Mouse (Mus musculus): ENCODE data around the gene Fbln2.

Gene Fbln2

DNA sequence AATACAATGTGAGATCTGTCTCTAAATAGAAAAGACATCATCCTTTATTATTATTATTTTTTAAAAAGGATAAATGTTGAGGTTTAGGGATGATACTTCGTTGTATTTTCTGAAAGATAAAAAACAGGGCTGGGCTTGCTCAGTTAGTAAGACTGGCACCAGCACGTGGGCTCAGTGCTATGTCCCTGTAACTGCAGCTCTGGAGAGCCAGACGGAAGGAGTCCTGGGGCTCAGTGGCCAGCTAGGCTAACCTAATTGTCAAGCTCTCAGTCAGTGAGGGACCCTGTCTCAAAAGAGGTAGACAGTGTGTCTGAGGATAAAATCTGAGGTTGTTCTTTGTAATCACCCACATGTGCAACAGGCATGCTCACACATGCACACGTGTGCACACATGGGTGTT lies 19.3 kb downstream of the Fbln2 start:
- no peak for DNase-seq

DNA sequence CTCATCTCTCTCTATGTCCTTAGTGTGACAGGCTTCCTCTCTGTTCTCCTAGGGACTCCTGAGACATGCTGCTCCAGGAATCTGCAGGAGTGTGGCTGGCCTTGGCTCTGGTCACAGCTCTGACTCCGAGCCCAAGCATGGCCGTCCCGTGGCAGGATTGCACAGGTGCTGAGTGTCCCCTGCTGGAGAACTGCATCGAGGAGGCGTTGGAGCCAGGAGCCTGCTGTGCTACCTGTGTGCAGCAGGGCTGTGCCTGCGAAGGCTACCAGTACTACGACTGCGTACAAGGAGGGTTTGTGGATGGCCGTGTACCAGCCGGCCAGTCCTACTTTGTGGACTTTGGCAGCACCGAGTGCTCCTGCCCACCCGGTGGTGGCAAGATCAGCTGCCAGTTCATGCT lies 20.8 kb downstream of the Fbln2 start:
- no peak for DNase-seq

DNA sequence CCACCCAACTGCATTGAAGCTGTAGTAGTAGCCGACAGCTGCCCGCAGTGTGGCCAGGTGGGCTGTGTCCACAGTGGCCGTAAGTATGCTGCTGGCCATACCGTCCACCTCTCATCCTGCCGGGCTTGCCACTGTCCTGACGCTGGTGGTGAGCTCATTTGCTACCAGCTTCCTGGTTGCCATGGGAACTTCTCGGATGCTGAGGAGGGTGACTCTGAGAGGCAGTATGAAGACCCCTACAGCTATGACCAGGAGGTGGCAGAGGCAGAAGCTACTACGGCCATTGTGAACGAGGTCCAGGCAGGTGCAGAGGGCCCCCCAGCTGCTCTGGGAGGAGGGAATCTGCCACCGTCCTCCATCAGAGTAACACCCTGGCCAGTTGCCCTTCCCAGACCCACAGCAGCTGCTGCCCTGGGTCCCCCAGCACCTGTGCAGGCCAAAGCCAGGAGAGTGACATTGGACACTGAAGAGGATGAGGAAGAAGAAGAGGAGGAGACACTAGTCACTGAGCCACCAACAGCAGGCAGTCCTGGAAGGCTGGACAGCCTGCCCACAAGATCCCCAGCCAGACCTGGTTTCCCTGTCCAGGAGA lies 21.3 kb downstream of the Fbln2 start:
- DNase-seq: no peak

GRCm38 (mm10) chr6:91236006-91236405 lies 23.8 kb downstream of the Fbln2 start:
- no peak for DNase-seq

DNA sequence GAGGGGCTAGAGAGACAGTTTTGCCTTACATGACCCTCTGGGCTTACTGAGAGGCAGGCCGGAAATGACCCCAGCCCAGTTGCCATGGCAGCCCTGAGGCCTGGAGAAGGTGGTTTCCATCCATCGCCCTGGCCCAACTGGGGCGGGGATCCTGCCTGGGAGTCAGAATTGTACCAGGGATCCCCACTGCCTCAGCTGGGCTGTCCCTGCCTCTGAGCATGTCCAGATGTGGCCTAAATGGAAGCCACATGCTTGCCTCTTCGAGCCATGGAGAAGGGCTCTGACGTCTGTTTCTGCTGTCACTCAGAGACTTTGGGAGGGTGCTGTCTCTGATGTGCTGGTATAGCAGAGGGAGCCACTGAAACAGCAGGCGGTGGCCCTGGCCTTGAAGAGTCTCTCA lies 24.2 kb downstream of the Fbln2 start:
- no peak for DNase-seq

- no peak for DNase-seq
Observed at GRCm38 (mm10) chr6:91237273-91237672, 25.0 kb downstream of the Fbln2 start.

- peak; percentile 52 for DNase-seq
Observed at GRCm38 (mm10) chr6:91240537-91240936, 28.3 kb downstream of the Fbln2 start.

- no peak for DNase-seq
Observed at GRCm38 (mm10) chr6:91240964-91241363, 28.7 kb downstream of the Fbln2 start.

DNA sequence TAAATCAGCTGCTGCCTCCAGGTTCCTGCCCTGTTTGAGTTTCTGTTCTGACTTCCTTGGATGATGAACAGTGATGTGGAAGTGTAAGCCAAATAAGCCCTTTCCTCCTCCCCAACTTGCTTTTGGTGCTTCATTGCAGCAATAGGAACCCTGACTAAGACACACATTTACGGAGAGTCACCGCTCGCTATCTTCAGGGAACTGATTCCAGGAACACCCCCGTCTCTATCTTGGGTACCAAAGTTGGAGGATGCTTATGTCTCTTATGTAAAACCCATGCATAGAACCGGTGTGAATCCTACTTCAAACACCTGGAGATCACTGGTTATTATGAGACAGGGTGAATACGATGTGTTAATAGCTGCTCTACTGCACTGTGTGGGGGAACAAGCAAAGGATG lies 31.1 kb downstream of the Fbln2 start:
- DNase-seq: no peak

DNA sequence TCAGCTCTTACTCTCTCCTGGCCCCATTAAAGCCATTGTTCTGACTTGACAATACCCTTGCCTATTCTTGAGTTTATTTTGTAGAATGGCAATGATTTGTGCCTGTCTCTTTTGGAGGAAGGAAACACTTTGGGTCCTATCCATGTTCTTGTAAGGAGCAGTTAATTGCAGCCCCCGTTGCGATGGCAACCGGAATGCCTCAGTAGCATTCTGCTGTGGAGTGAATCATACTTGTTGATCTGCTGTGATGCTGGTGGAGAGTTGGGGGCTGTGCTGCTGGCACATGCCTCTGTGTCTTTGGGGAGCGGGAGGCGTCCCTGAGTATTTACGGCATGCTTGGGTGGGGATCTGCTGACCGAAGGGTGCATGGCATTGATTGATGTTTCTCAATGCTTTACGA lies 32.1 kb downstream of the Fbln2 start:
- DNase-seq: no peak

- DNase-seq: no peak
Observed at GRCm38 (mm10) chr6:91245331-91245730, 33.1 kb downstream of the Fbln2 start.

DNA sequence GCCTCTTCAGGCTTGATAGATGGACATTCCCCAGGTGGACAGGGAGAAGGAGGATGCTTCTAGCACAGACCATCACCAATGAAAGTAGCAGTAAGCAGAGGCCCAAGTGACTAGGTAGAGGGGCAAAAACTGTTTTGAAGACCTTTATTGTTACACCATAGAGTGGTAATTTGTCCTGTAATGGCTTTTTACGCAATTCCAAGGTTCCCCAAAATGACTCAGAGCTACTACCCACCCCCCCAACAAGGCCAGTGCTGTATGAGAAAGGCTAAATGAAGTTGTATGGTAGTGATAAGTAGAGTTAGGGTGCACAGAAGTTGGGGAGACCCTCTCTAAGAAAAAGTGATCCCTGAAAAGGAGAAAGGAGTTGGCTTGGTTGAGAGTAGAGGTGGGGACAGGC lies 35.1 kb downstream of the Fbln2 start:
- DNase-seq: no peak

- peak; percentile 49 for DNase-seq
Observed at GRCm38 (mm10) chr6:91248627-91249026, 36.4 kb downstream of the Fbln2 start.

- DNase-seq: no peak
Observed at GRCm38 (mm10) chr6:91249797-91250196, 37.5 kb downstream of the Fbln2 start.

DNA sequence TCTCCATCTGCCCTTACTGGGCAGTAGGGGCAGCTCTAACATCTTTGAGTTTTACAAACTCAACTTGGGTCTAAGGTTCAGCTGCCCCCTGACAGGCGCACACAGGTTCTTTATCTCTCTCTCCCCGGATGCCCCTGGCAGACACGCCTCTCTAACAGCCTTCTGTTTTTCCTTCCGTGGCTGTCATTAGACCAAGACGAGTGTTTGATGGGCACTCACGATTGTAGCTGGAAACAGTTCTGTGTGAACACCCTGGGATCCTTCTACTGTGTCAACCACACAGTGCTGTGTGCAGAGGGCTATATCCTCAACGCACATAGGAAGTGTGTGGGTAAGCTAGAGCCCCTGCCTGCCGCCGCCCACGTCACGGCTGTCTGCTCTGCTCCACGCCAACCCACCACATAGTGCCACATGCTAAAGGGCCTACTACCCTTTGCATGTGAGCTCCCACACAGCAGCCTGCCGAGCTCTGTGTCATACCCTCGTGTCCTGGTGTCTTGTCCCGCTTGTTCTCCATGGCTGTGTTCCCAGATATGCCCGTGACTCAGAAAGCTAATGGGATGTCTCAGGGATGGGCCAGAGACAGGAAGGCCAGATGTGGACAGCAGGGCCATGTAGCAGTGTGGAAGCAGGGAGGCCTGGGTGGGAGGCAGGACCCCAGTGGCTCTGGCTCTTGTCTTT lies 47.3 kb downstream of the Fbln2 start:
- no peak for DNase-seq

- DNase-seq: no peak
Observed at GRCm38 (mm10) chr6:91260347-91260986, 48.2 kb downstream of the Fbln2 start.

GRCm38 (mm10) chr6:91260987-91261367 lies 48.7 kb downstream of the Fbln2 start:
- DNase-seq: no peak

DNA sequence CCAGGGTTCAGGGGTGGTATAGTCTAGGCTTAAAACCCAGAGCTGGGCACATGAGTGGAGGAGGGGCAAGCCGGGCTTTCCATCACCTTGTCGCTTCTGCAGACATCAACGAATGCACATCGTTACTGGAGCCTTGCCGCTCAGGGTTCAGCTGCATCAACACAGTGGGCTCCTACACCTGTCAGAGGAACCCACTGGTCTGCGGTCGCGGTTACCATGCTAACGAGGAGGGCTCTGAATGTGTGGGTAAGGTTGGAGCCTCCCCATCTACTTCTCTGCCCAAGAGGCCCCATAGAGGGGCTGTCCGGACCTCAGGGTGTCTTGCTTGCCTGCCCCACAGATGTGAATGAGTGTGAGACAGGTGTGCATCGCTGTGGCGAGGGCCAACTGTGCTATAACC lies 53.4 kb downstream of the Fbln2 start:
- DNase-seq: no peak

- DNase-seq: no peak
Observed at GRCm38 (mm10) chr6:91266647-91267046, 54.4 kb downstream of the Fbln2 start.

DNA sequence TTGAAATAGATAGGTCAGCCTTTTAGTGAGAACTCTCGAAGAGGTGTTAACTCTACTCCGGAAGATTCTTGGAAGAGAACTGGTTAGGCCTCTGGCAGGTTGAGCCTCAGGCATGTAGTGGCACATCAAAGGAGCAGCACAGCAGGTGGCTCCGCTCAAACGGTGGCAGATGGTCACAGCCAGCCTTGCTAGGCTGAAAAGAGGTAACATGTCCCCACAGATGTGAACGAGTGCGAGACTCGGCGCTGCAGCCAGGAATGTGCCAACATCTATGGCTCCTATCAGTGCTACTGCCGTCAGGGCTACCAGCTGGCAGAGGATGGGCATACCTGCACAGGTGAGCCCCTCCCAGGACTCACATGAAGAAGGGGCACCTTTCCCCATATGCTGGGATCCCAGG lies 56.1 kb downstream of the Fbln2 start:
- DNase-seq: no peak

DNA sequence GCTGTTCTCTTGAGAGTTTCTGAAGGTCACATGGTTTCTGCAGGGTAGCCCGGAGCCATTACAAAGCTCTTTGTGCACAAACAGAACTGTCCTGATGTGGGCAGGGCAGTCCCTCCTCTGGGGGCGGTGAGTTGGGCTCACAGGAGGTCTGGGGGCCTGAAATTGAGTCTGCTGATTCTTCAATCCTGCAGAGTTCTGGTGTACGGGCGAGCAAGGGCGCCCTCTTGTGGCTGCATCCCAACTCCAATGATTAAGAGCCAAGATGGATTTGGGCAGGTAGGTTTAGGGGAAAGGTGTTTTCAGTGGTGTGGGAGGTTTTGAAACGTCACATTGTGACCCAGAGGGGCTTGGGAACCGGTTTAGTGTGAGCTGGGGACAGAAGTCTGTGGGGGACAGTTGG lies 65.3 kb downstream of the Fbln2 start:
- peak; percentile 56 for DNase-seq

DNA sequence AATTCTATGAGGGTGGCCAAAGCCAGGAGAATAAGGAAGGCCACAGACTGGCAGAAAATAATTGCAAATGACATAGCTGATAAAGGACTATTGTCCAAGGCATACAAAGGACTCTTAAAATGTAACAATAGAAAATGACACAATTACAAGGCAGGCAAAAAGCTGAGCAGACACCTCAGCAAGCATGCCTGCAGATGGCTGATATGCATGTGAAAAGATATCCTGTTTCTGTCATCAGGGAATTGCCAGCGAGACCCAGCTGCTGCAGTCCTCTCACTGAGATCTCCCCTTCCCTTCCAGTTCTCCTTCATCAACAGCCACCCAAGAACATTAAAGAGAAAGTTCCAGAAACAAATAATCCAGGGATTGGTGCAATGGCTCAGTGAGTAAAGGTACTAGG lies 66.0 kb downstream of the Fbln2 start:
- DNase-seq: no peak

DNA sequence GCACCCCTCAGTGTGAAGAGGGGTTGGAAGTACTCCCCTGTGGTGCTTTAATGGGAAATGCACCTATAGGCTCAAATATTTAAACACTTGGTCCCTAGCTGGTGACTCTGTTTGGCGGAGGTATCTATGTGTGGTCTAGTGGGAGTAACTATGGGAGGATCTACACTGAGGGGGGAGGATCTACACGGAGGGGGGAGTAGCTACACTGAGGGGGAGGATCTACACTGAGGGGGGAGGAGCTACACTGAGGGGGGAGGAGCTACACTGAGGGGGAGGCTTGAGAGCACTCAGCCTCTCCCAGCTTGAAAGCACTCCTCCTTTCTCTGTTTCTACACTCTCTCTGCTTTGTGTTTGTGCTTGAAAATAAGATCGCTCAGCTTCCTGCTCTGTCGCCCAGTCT lies 67.2 kb downstream of the Fbln2 start:
- no peak for DNase-seq

- DNase-seq: peak; percentile 90
Observed at GRCm38 (mm10) chr6:91281206-91281605, 69.0 kb downstream of the Fbln2 start.

DNA sequence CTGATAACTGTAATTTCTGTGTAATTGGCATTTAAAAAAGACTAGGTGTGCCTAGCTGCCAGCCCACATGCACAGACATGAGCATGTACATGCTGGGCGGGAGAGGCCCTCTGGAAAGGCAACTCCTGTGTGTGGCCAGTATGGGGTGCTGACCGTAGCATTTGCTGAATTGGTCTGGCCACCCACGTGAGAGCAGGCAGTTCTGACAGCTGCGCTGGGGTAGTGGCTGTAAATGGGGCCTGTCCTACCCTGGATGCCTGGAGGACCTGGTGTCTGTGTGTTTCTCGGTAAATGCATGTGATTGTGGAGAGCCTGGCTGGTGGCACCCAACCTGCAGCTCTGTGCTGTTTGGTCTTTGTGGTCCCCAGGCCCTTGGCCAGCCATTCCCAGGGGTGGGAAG lies 69.5 kb downstream of the Fbln2 start:
- DNase-seq: no peak

All from lung, postnatal 10 days (tissue).